Mouse (Mus musculus) myocyte (in vitro differentiated cells): ENCODE results near the gene Dedd. TPM values are rescaled to one million over a fixed set of nuclear protein-coding genes. Genes with fewer than 3 reads are reported as not detected.

ENCODE experiments used
- H3K27me3 ChIP-seq: one replicate; pipeline ENCODE4 v1.6.1; 2011; ENCODE audit not compliant: control insufficient read depth, insufficient read depth, insufficient read length
- H3K36me3 ChIP-seq: one replicate; pipeline ENCODE4 v1.6.1; 2011; ENCODE audit not compliant: control insufficient read depth, insufficient read depth
- H3K4me2 ChIP-seq: one replicate; pipeline ENCODE4 v1.6.1; 2011; ENCODE audit warnings: low read depth, control low read depth
- H3K4me3 ChIP-seq: one replicate; pipeline ENCODE4 v1.5.1; 2011; ENCODE audit warnings: mild to moderate bottlenecking, control low read depth, moderate library complexity
- H3K79me2 ChIP-seq: one replicate; pipeline ENCODE4 v1.6.1; 2011; ENCODE audit not compliant: control insufficient read depth, insufficient read depth
- H3ac ChIP-seq: one replicate; pipeline ENCODE4 v1.6.1; 2011; ENCODE audit not compliant: control insufficient read depth, insufficient read length
- CEBPB ChIP-seq: IDR thresholded peaks from 2 replicates; pipeline ENCODE4 v1.6.1; 2011; ENCODE audit warnings: mild to moderate bottlenecking, moderate library complexity; ENCODE audit not compliant: poor library complexity, insufficient read depth, severe bottlenecking
- E2F4 ChIP-seq: IDR thresholded peaks from one replicate; pipeline ENCODE4 v1.6.1; 2011; ENCODE audit warnings: mild to moderate bottlenecking, control low read depth, moderate library complexity; ENCODE audit not compliant: insufficient read depth
- MAX ChIP-seq: IDR thresholded peaks from one replicate; pipeline ENCODE4 v1.6.1; 2011; ENCODE audit warnings: low read depth, mild to moderate bottlenecking, control low read depth
- MYOD1 ChIP-seq, 3 experiments: IDR thresholded peaks; one replicate each; pipeline ENCODE4 v1.6.1; 2011; ENCODE audit warnings: control low read depth in 2 of 3, low read depth in 2 of 3, mild to moderate bottlenecking in 2 of 3, moderate library complexity in 1 of 3; ENCODE audit not compliant: insufficient read length in 2 of 3, control insufficient read depth in 1 of 3
- MYOG ChIP-seq, 3 experiments: IDR thresholded peaks; one replicate each; pipeline ENCODE4 v1.6.1; 2011; ENCODE audit warnings: control low read depth in 2 of 3, low read depth in 2 of 3, mild to moderate bottlenecking in 2 of 3; ENCODE audit not compliant: insufficient read length in 2 of 3, control insufficient read depth in 1 of 3, insufficient read depth in 1 of 3
- POLR2A ChIP-seq: IDR thresholded peaks from one replicate; pipeline ENCODE4 v1.6.1; 2011; ENCODE audit warnings: low read depth, mild to moderate bottlenecking, control low read depth, moderate library complexity; ENCODE audit not compliant: insufficient read length
- POLR2AphosphoS2 ChIP-seq: IDR thresholded peaks from one replicate; pipeline ENCODE4 v1.6.1; 2011; ENCODE audit warnings: low read depth, control low read depth; ENCODE audit not compliant: insufficient read length
- REST ChIP-seq: IDR thresholded peaks from one replicate; pipeline ENCODE4 v1.6.1; 2011; ENCODE audit warnings: mild to moderate bottlenecking, control low read depth, moderate library complexity; ENCODE audit not compliant: insufficient read depth, insufficient read length
- SRF ChIP-seq: IDR thresholded peaks from one replicate; pipeline ENCODE4 v1.6.1; 2011; ENCODE audit warnings: low read depth; ENCODE audit not compliant: control insufficient read depth, insufficient read length
- TCF12 ChIP-seq: IDR thresholded peaks from one replicate; pipeline ENCODE4 v1.6.1; 2011; ENCODE audit warnings: mild to moderate bottlenecking, control low read depth; ENCODE audit not compliant: poor library complexity, insufficient read depth, severe bottlenecking
- TCF3 ChIP-seq: IDR thresholded peaks from one replicate; pipeline ENCODE4 v1.6.1; 2011; ENCODE audit warnings: low read depth, control low read depth; ENCODE audit not compliant: insufficient read length
- USF1 ChIP-seq: IDR thresholded peaks from one replicate; pipeline ENCODE4 v1.6.1; 2011; ENCODE audit warnings: low read depth, mild to moderate bottlenecking, control low read depth, moderate library complexity
- polyA plus RNA-seq: library from polyadenylated mRNA; unstranded; fragments of >200 nt; fragmentation: generic; extraction: Trizol; gene quantifications from one replicate; pipeline ENCODE4 v1.2.1, GENCODE M21; 2012; ENCODE audit warnings: missing spikeins

Gene Dedd
- polyA plus RNA-seq, 1 experiment, result 59.9 TPM

- no peak for TF ChIP-seq MYOG (IDR thresholded peaks at IDR 0.05; ENCODE audit: control insufficient read depth in 1 of 3, insufficient read depth in 1 of 3, insufficient read length in 2 of 3, low read depth in 2 of 3)
- TF ChIP-seq MAX, result no peak
- no peak for TF ChIP-seq TCF3
- TF ChIP-seq MYOD1 (IDR thresholded peaks at IDR 0.05; ENCODE audit: control insufficient read depth in 1 of 3, insufficient read length in 2 of 3, low read depth in 2 of 3), result no peak
- TF ChIP-seq USF1, result no peak
- TF ChIP-seq SRF, result no peak
- Histone ChIP-seq H3K27me3 (no peaks in the 10 kb centered on the region), H3ac (no peak overlapping the region), H3K36me3 (peaks cover 6% of the 10 kb centered on the region), H3K4me2 (peak overlapping the region; percentile 92), H3K4me3 (peak overlapping the region; percentile 52), H3K79me2 (peaks cover 17% of the 10 kb centered on the region)
These were observed 42.4 kb upstream of the Dedd start for GRCm38 (mm10) chr1:171286517-171286916.

GRCm38 (mm10) chr1:171287136-171288081 lies 41.5 kb upstream of the Dedd start, which contains the start of gene Usp21:
Usp21 (minus strand) TSS chr1:171287991.
- Histone ChIP-seq H3K27me3 (no peaks in the 10 kb centered on the region), H3K79me2 (peaks cover 26% of the 10 kb centered on the region), H3K4me2 (peak within 1 kb of the TSS; percentile 92), H3K4me3 (peak within 1 kb of the TSS; percentile 52), H3K36me3 (peaks cover 6% of the 10 kb centered on the region), H3ac (peak within 1 kb of the TSS; percentile 27)
- TF ChIP-seq POLR2AphosphoS2 (peak; percentile 79), MYOD1 (IDR thresholded peaks at IDR 0.05; ENCODE audit: control insufficient read depth in 1 of 3, insufficient read length in 2 of 3, low read depth in 2 of 3) (peak in 1 of 3 experiments; percentile 53), MYOG (IDR thresholded peaks at IDR 0.05; ENCODE audit: control insufficient read depth in 1 of 3, insufficient read depth in 1 of 3, insufficient read length in 2 of 3, low read depth in 2 of 3) (peak in 2 of 3 experiments; percentile 40 to 75), POLR2A (peak; percentile 85), SRF (no peak), MAX (no peak)

- H3K36me3 ChIP-seq, result peaks cover 6% of the 10 kb centered on the region
- peak overlapping the region; percentile 27 for H3ac ChIP-seq
- H3K27me3 ChIP-seq, result no peaks in the 10 kb centered on the region
- no peak for TF ChIP-seq CEBPB
- TF ChIP-seq E2F4, result no peak
- no peak for TF ChIP-seq TCF12
- TF ChIP-seq POLR2AphosphoS2, result no peak
- no peak for TF ChIP-seq SRF
- TF ChIP-seq USF1, result no peak
- no peak for TF ChIP-seq MAX
- TF ChIP-seq MYOG (IDR thresholded peaks at IDR 0.05; ENCODE audit: control insufficient read depth in 1 of 3, insufficient read depth in 1 of 3, insufficient read length in 2 of 3, low read depth in 2 of 3), result no peak
- no peak for TF ChIP-seq REST
- no peak for TF ChIP-seq TCF3
- TF ChIP-seq POLR2A, result no peak
- peaks cover 35% of the 10 kb centered on the region for H3K79me2 ChIP-seq
- H3K4me2 ChIP-seq, result peak overlapping the region; percentile 57
- H3K4me3 ChIP-seq, result peak overlapping the region; percentile 52
These were observed 40.6 kb upstream of the Dedd start for GRCm38 (mm10) chr1:171288328-171288727.

DNA sequence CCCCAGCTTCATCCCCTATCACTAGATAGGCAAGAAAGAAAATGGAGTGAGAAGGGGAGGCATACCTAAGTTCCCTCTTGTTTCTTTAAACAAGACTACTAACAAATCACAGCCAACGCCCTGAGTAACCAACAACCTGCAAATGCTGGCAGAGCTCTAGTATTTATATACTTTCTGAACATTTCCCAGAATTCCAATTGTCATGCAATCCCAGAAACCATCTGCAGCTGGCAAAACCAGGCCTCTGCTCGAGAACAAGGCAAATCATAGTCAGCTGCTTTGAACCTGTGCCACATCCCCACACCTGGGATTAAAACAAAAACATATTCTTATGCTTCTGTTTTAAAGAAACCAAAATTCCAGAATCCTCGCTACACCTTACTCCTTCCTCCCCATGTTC lies 35.6 kb upstream of the Dedd start:
- Histone ChIP-seq H3ac (no peak overlapping the region), H3K79me2 (peaks cover 35% of the 10 kb centered on the region), H3K36me3 (peaks cover 3% of the 10 kb centered on the region), H3K4me2 (peak overlapping the region; percentile 94), H3K4me3 (peak overlapping the region; percentile 88), H3K27me3 (no peaks in the 10 kb centered on the region)
- TF ChIP-seq MYOD1 (IDR thresholded peaks at IDR 0.05; ENCODE audit: control insufficient read depth in 1 of 3, insufficient read length in 2 of 3, low read depth in 2 of 3) (no peak), E2F4 (no peak), SRF (no peak), TCF3 (no peak), POLR2AphosphoS2 (no peak), USF1 (no peak)

- Histone ChIP-seq H3ac (peak overlapping the region; percentile 66), H3K4me2 (peak overlapping the region; percentile 94), H3K79me2 (peaks cover 35% of the 10 kb centered on the region), H3K36me3 (peaks cover 3% of the 10 kb centered on the region), H3K27me3 (no peaks in the 10 kb centered on the region), H3K4me3 (peak overlapping the region; percentile 88)
- TF ChIP-seq TCF12, result no peak
- no peak for TF ChIP-seq POLR2A
- TF ChIP-seq CEBPB, result no peak
- TF ChIP-seq MYOD1 (IDR thresholded peaks at IDR 0.05; ENCODE audit: control insufficient read depth in 1 of 3, insufficient read length in 2 of 3, low read depth in 2 of 3), result no peak
- TF ChIP-seq POLR2AphosphoS2, result no peak
- TF ChIP-seq MAX, result no peak
- no peak for TF ChIP-seq TCF3
- no peak for TF ChIP-seq USF1
These were observed 35.0 kb upstream of the Dedd start for GRCm38 (mm10) chr1:171293906-171294297.
